ENCODE assay signal across 8 mouse cellular contexts in the genomic region with DNA sequence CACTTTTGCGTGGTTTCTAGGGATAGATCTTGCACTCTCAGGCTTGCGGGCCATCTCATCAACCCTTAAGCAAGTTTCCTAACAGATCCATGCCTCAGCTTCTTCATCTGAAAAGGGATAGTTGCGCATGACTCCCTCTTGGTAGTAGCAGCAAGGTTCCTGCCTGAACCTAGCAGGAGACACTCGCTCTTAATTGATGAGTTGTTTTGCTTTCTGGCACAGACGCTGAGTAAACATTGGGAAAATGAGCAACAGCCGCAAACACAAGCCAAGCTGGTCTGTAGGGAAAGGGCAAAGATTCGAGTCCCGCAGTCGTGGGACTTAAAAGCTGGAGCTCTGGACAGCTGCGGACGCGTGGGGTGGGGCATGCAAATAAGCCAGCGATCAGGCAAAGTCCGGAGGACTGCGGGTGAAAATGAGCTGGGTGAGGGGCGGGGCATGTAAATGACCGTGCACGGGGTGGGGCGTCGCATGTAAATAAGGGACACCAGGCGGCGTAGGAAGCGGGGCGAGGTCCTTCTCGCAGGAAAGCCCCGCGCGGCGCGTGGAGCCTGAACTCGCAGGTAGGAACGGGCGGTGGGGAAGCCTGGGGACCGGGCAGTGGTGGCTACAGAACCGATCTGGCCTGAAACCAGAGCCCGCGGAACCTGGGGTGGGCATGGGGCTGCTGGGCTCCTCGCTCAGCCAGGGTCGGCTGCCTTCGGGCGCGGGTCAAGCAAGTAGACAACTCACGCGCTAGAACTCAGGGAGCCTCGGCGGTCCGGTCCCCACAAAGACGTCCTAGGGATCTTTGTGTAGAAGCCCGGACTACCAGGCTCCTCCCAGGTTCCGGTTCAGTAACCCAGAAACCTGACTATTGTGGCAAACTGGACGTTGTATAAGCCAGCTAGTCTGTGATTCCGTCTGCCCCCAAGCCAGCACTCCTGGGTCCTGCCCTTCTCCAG. TPM values are rescaled to one million over a fixed set of nuclear protein-coding genes. Genes with fewer than 3 reads are reported as not detected.
A peak's percentile ranks its signal among the peaks of the same experiment; 100 is the strongest.
DNase-seq lines count a peak whose midpoint lies in the region; ATAC-seq lines count a peak whose summit lies in the region.

Gene Il4ra, plus strand, starts transcription at position 355 of the 944 bp plus-strand sequence.

- no peaks in the 10 kb centered on the region for H3K36me3 ChIP-seq in heart, embryonic 11.5 days (ENCODE audit: control insufficient read depth, insufficient read depth, low read length)
- no peaks in the 10 kb centered on the region for H3K36me3 ChIP-seq in kidney, embryonic 15.5 days
- H3K36me3 ChIP-seq in liver, embryonic 12.5 days = no peaks in the 10 kb centered on the region
- no peaks in the 10 kb centered on the region for H3K36me3 ChIP-seq in splenic B cell, adult 2 months (ENCODE audit: control insufficient read depth, insufficient read depth, low read length, poor library complexity, severe bottlenecking)

- H3K9ac ChIP-seq in heart, embryonic 11.5 days (ENCODE audit: low read depth, low read length) = peak within 1 kb of the TSS; percentile 73
- peak within 1 kb of the TSS; percentile 66 for H3K9ac ChIP-seq in kidney, embryonic 15.5 days
- H3K9ac ChIP-seq in liver, embryonic 12.5 days = peak within 1 kb of the TSS; percentile 81

- H3K27me3 ChIP-seq in heart, embryonic 11.5 days (ENCODE audit: control insufficient read depth, insufficient read depth, low read length) = peaks cover 11% of the 10 kb centered on the region
- H3K27me3 ChIP-seq in kidney, embryonic 15.5 days = peaks cover 8% of the 10 kb centered on the region; the same call in 1 of the 2 replicates
- H3K27me3 ChIP-seq in liver, embryonic 12.5 days (replicated peaks) = peaks cover 25% of the 10 kb centered on the region; the same call in 1 of the 2 replicates
- H3K27me3 ChIP-seq in splenic B cell, adult 2 months (ENCODE audit: control insufficient read depth, insufficient read depth, low read length, poor library complexity, severe bottlenecking) = no peaks in the 10 kb centered on the region

- peak; percentile 83 for ATAC-seq in CD4-positive, CD25-positive, alpha-beta regulatory T cell, adult 4 months
- ATAC-seq in erythroid progenitor cell, adult 5-6 weeks (replicated peaks; ENCODE audit: low FRiP score, poor library complexity, severe bottlenecking) = peak; percentile 96
- ATAC-seq in heart, embryonic 11.5 days (replicated peaks; ENCODE audit: insufficient number of reproducible peaks, low FRiP score, low TSS enrichment) = peak; percentile 91
- ATAC-seq in kidney, embryonic 15.5 days (replicated peaks; ENCODE audit: low FRiP score) = peak; percentile 97
- ATAC-seq in liver, embryonic 12.5 days = peak; percentile 94

- WGBS in heart, embryonic 11.5 days (ENCODE audit: insufficient replicate concordance) = 2% methylated on average over 52 of the region's 52 CpGs
- WGBS in kidney, embryonic 15.5 days = 1% methylated on average over 52 of the region's 52 CpGs
- WGBS in liver, embryonic 12.5 days (ENCODE audit: insufficient replicate concordance) = 1% methylated on average over 52 of the region's 52 CpGs

- no peaks in the 10 kb centered on the region for H3K9me3 ChIP-seq in heart, embryonic 11.5 days (replicated peaks; ENCODE audit: control insufficient read depth, low read length)
- H3K9me3 ChIP-seq in kidney, embryonic 15.5 days (replicated peaks) = no peaks in the 10 kb centered on the region
- H3K9me3 ChIP-seq in liver, embryonic 12.5 days (replicated peaks) = no peaks in the 10 kb centered on the region

- H3K4me2 ChIP-seq in heart, embryonic 11.5 days = peak within 1 kb of the TSS; percentile 85
- H3K4me2 ChIP-seq in kidney, embryonic 15.5 days = peak within 1 kb of the TSS; percentile 87
- H3K4me2 ChIP-seq in liver, embryonic 12.5 days = peak within 1 kb of the TSS; percentile 98

- H3K27ac ChIP-seq in heart, embryonic 11.5 days (ENCODE audit: low read depth, low read length) = no peak within 1 kb of the TSS
- H3K27ac ChIP-seq in kidney, embryonic 15.5 days = peak within 1 kb of the TSS; percentile 48
- peak within 1 kb of the TSS; percentile 61 for H3K27ac ChIP-seq in liver, embryonic 12.5 days

- peaks cover 16% of the 10 kb centered on the region for H3K4me1 ChIP-seq in heart, embryonic 11.5 days (ENCODE audit: control insufficient read depth, insufficient read depth, low read length)
- H3K4me1 ChIP-seq in kidney, embryonic 15.5 days = peaks cover 33% of the 10 kb centered on the region
- H3K4me1 ChIP-seq in liver, embryonic 12.5 days = peaks cover 68% of the 10 kb centered on the region

- peak within 1 kb of the TSS; percentile 54 for H3K4me3 ChIP-seq in heart, embryonic 11.5 days (ENCODE audit: low read depth, low read length)
- peak within 1 kb of the TSS; percentile 61 for H3K4me3 ChIP-seq in kidney, embryonic 15.5 days (replicated peaks)
- H3K4me3 ChIP-seq in liver, embryonic 12.5 days = peak within 1 kb of the TSS; percentile 69

- peak; percentile 22 for DNase-seq in brain, embryonic 18.5 days (ENCODE audit: low read depth, low spot score)
- DNase-seq in naive thymus-derived CD4-positive, alpha-beta T cell, adult 2 months (ENCODE audit: low read depth) = peak; percentile 91
- DNase-seq in splenic B cell, adult 2 months (ENCODE audit: low read depth, low spot score) = peak; percentile 95

RNA-seq across cellular contexts. Expression of gene Il4ra, which starts in this region (rescaled TPM):
- polyA plus RNA-seq in CD4-positive, CD25-positive, alpha-beta regulatory T cell, adult 4 months (2017; shearing (Covaris generic)) = 100 to 1,000 TPM; 102 to 165 TPM
- total RNA-seq in erythroid progenitor cell, adult 5-6 weeks (2015; ENCODE audit: low replicate concordance) = 0.84 and 2.2 TPM in 2 replicates
- total RNA-seq in erythroid progenitor cell, adult 5-6 weeks (2017; ENCODE audit: low replicate concordance) = 3.3 and 5.7 TPM in 2 replicates
- polyA plus RNA-seq in heart, embryonic 11.5 days (2014; fragmentation: Nextera tagmentation; extraction: Ambion mirVana) = 1.5 and 1.6 TPM in 2 replicates
- 8.6 and 10.4 TPM in 2 replicates for polyA plus RNA-seq in kidney, embryonic 15.5 days (2015; fragmentation: Nextera tagmentation; extraction: Ambion mirVana)
- 4.1 and 5.2 TPM in 2 replicates for polyA plus RNA-seq in liver, embryonic 12.5 days (2016; fragmentation: Nextera tagmentation; extraction: Ambion mirVana)

Comparison
In these comparisons a context has a peak if more than half of its experiments do, and no peak if none do; other contexts are left out.
1. DNase-seq: peak in every context shown above with its lines; median percentile 95 in splenic B cell, adult 2 months; 91 in naive thymus-derived CD4-positive, alpha-beta T cell, adult 2 months; 22 in brain, embryonic 18.5 days.